Mouse (Mus musculus) heart, adult 2 months (tissue): ENCODE measurements around the gene Prkag2.

Source experiments
- CTCF ChIP-seq: fragments of 200-600 bp; IDR thresholded peaks from 2 replicates; pipeline ENCODE4 v1.8.1; 2022; ENCODE audit warnings: antibody characterized with exemption, mild to moderate bottlenecking, moderate library complexity
- EP300 ChIP-seq: fragments of 200-500 bp; IDR thresholded peaks from 2 replicates; pipeline ENCODE4 v1.6.1; 2011; ENCODE audit warnings: low read depth, low read length, control low read depth; ENCODE audit not compliant: insufficient read depth
- POLR2A ChIP-seq: fragments of 200-500 bp; IDR thresholded peaks from 2 replicates; pipeline ENCODE4 v1.6.1; 2011; ENCODE audit warnings: mild to moderate bottlenecking, low read depth, low read length, control low read depth; ENCODE audit not compliant: insufficient read depth

- TF ChIP-seq CTCF (no peak), POLR2A (no peak), EP300 (no peak)
These were observed 61.6 kb downstream of the Prkag2 start for GRCm38 (mm10) chr5:25038827-25039226.
